Mouse (Mus musculus) liver, postnatal 0 days (tissue): ENCODE results near the gene Gm21732. TPM values are rescaled to one million over a fixed set of nuclear protein-coding genes. Genes with fewer than 3 reads are reported as not detected.
"Not testable (repeated sequence)": the region's sequence is repeated elsewhere in the genome, so short reads cannot be mapped to it uniquely, and the experiment has no call there.

Experiments used
- ATAC-seq: fragments of 200-750 bp; cut with Nextera tagmentation; 2 replicates; pipeline ENCODE4 v1.8.0; 2017; ENCODE audit warnings: mild to moderate bottlenecking, moderate library complexity
- DNase-seq: peaks from one replicate; pipeline ENCODE4 v3.0.0-alpha.2; 2016
- H3K27ac ChIP-seq: fragments of 300-500 bp; sonication (generic); 2 replicates; pipeline ENCODE4 v1.5.1; 2014; ENCODE audit warnings: antibody characterized with exemption, moderate library complexity, mild to moderate bottlenecking, low read depth
- H3K27me3 ChIP-seq: fragments of 300-500 bp; sonication (generic); 2 replicates; pipeline ENCODE4 v1.6.1; 2014; ENCODE audit warnings: low read length, control low read depth, mixed read lengths; ENCODE audit not compliant: insufficient read depth
- H3K36me3 ChIP-seq: fragments of 300-500 bp; sonication (generic); replicated peaks from 2 replicates; pipeline ENCODE4 v1.6.1; 2014; ENCODE audit warnings: mild to moderate bottlenecking, control low read depth, low read length, moderate library complexity, mixed read lengths; ENCODE audit not compliant: insufficient read depth
- H3K4me1 ChIP-seq: fragments of 300-500 bp; sonication (generic); 2 replicates; pipeline ENCODE4 v1.6.1; 2014; ENCODE audit warnings: antibody characterized with exemption, mild to moderate bottlenecking, control low read depth; ENCODE audit not compliant: insufficient read depth
- H3K4me2 ChIP-seq: fragments of 300-500 bp; sonication (generic); 2 replicates; pipeline ENCODE4 v1.6.1; 2014; ENCODE audit warnings: low read depth, mild to moderate bottlenecking, low read length, moderate library complexity, mixed read lengths
- H3K4me3 ChIP-seq: fragments of 300-500 bp; sonication (generic); 2 replicates; pipeline ENCODE4 v1.5.1; 2014; ENCODE audit warnings: low read depth, low read length
- H3K9ac ChIP-seq: fragments of 300-500 bp; sonication (generic); replicated peaks from 2 replicates; pipeline ENCODE4 v1.6.1; 2014; ENCODE audit warnings: mild to moderate bottlenecking, moderate library complexity
- H3K9me3 ChIP-seq: fragments of 300-500 bp; sonication (generic); 2 replicates; pipeline ENCODE4 v1.6.1; 2016; ENCODE audit warnings: mild to moderate bottlenecking, control low read depth, low read length, mixed read lengths
- WGBS: fragments of 180-500 bp; shearing (Covaris S2); extraction: QIAGEN DNeasy Blood & Tissue Kit; methylation state at CpG from one replicate; pipeline ENCODE4 v1.1.7; 2014; ENCODE audit not compliant: insufficient replicate concordance; 5-methylcytosine and 5-hydroxymethylcytosine counted together
- polyA plus RNA-seq: library from polyadenylated mRNA; unstranded; fragments of >200 nt; fragmentation: Nextera tagmentation; extraction: Ambion mirVana; gene quantifications from 2 replicates; pipeline ENCODE4 v1.2.1, GENCODE M21; 2015

Gm21732 gene
- polyA plus RNA-seq = not detected in 2 replicates

GRCm38 (mm10) chrY:38575591-38575990, at the start of gene Gm21732:
Gene Gm21732, minus strand, starts transcription at chrY:38575691.
- DNase-seq, H3K4me2 ChIP-seq, H3K9me3 ChIP-seq, H3K4me1 ChIP-seq, H3K4me3 ChIP-seq, ATAC-seq, H3K27ac ChIP-seq, H3K27me3 ChIP-seq, H3K36me3 ChIP-seq, H3K9ac ChIP-seq: not testable (repeated sequence)
- WGBS = no CpG with 5 or more reads among the region's 2 CpGs

Other genes starting within 250 kb of the Gm21732 start
- not detected in 2 replicates for gene Gm20897, start 73.5 kb downstream of the Gm21732 start, polyA plus RNA-seq